Mouse (Mus musculus) kidney, postnatal 36 days (tissue): ENCODE data around the gene Rab39b.
A peak's percentile ranks its signal among the peaks of the same experiment; 100 is the strongest.

ENCODE experiments used
- DNase-seq, 2 experiments: peaks; one replicate each; pipeline ENCODE4 v3.0.0; 2021 to 2022; ENCODE audit warnings: mixed read lengths in 2 of 2

Rab39b gene

GRCm38 (mm10) chrX:75577582-75578324, at the start of gene Rab39b:
Gene Rab39b, minus strand, starts transcription at chrX:75578231.
- DNase-seq = peak in 1 of 2 experiments; percentile 6

- DNase-seq = no peak
Observed at GRCm38 (mm10) chrX:75578539-75578938, 508 bp upstream of the Rab39b start.
